Mouse (Mus musculus): ENCODE results near the gene Zdhhc14. TPM values are rescaled to one million over a fixed set of nuclear protein-coding genes. Genes with fewer than 3 reads are reported as not detected.

Gene Zdhhc14
- 6.1 and 7.2 TPM in 2 replicates for polyA plus RNA-seq (2016; fragmentation: Nextera tagmentation; extraction: Ambion mirVana)

DNA sequence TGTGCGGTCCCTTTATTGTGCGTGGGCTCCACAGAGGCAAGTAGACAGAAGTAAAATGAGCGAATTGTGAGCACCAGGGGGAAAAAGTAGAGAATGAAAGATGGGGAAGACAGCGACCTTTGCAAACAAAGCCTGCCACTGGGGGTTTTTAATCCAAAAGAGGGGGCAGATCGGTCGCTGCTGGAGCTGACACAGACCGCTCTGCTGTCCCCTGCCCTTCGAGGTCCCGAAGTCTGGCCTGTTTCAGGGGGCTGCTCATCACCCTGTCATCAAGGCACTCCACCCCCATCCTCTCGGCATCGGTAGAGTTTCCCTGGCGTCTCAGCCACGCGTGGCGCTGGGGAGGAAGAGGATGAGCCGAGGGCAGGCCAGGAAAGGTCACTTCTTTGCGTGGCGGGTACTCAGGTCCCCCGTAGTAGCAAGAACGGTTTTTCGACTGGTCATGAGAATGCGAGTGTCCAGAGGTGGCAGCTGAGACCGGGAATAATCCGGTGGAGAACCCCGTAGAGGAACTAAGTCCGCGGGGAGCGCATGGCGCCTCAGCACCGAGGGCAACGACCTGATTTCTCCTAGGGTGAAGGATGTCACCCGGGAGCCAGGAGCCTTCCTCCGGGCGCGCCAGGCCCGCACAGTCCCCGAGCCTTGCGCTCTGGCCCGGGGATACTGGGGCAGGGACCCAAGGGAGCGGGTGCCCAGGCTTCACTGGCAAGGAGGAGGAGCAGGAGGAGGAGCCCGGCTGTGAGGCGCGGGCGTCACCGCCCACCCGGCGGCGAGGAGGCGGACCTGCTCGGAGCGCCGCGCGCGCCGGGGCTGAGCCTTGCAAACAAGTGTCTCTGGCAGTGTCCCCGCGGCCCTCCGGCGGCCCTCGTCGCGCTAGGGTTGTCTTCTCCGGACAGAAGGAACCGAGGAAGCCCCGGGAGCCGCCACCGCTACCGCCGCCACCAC, at the start of gene Zdhhc14:
Gene Zdhhc14, plus strand, starts transcription at position 757 of the 945 bp plus-strand sequence.
- Histone ChIP-seq H3K4me3 (peak within 1 kb of the TSS; percentile 66), H3K36me3 (no peaks in the 10 kb centered on the region), H3K4me1 (peaks cover 18% of the 10 kb centered on the region), H3K4me2 (replicated peaks) (peak within 1 kb of the TSS; percentile 84), H3K27ac (peak within 1 kb of the TSS; percentile 97), H3K9ac (peak within 1 kb of the TSS; percentile 73), H3K9me3 (replicated peaks) (no peaks in the 10 kb centered on the region), H3K27me3 (peaks cover 30% of the 10 kb centered on the region)
- peak; percentile 90 for ATAC-seq (ENCODE audit: low FRiP score)
- WGBS = under 1% methylated on average over 69 of the region's 70 CpGs

DNA sequence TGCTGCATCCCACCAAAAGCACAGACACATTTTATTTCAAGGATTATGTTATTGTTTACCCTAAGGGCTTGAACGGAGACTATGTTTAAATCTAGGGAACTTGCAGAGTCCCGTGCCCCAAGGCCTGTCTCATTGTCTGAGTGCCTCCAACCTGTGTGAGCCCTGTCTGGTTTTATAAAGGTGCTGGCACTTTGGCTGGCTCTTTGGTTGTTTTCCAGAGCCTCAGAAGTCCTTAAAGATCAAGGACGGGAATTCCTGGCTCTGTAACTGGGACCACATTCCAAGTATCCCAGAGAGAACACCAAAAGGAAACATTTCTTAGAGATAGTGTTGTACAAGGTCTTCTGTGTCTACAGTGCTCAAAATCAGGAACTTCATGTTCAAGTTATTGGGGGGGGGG, 49.1 kb upstream of the Zdhhc14 start:
- Histone ChIP-seq H3K4me2 (replicated peaks) (no peak overlapping the region), H3K4me1 (peaks cover 13% of the 10 kb centered on the region), H3K4me3 (no peak overlapping the region), H3K36me3 (no peaks in the 10 kb centered on the region), H3K9ac (no peak overlapping the region), H3K27ac (no peak overlapping the region), H3K27me3 (no peaks in the 10 kb centered on the region; the same call in 1 of the 2 replicates), H3K9me3 (replicated peaks) (no peaks in the 10 kb centered on the region)
- no peak for ATAC-seq (ENCODE audit: low FRiP score)
- WGBS = 74% methylated on average over 3 of the region's 3 CpGs

DNA sequence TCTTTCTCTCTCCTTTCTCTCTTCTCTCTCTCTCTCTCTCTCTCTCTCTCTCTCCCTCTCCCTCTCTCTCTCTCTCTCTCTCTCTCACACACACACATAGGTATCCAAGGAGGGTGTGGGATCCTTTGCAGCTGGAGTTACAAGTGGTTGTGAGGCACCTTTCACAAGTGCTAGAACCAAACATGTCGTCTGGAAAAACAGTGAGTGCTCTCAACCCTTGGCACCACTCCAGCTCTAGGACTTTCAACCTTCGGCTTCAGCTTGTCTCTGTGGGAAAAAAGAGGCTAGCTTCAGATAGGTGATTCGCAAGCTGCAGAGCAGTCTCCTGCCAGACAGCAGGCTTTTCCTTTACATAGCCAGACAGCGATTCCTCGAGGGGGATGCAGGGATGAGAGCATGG, 48.6 kb upstream of the Zdhhc14 start:
- Histone ChIP-seq H3K4me3 (no peak overlapping the region), H3K9me3 (replicated peaks) (no peaks in the 10 kb centered on the region), H3K4me1 (peaks cover 12% of the 10 kb centered on the region), H3K36me3 (no peaks in the 10 kb centered on the region), H3K4me2 (replicated peaks) (no peak overlapping the region), H3K27me3 (peaks cover 2% of the 10 kb centered on the region), H3K9ac (no peak overlapping the region), H3K27ac (no peak overlapping the region)
- 66% methylated on average over 5 of the region's 5 CpGs for WGBS
- ATAC-seq (ENCODE audit: low FRiP score) = no peak

DNA sequence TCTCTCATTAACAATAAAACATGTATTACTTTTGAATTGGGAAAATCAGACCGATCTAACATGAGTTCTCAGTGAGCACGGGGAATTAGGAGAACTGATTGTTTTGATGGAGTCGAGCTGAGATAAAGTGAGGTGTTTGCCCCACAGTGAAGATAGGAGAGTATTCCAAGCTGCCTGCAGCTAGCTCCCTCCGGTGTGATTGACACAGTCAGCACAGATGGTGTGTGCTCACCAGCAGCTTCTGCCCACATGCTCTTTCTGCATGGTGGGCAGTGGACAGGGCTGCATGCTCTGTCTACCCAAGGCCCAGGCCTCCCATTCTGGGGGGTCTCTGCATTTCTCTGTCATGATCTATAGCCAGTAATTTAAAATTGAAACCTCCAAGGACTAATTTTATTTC, 38.7 kb upstream of the Zdhhc14 start:
- H3K36me3 ChIP-seq = no peaks in the 10 kb centered on the region
- no peak overlapping the region for H3K9ac ChIP-seq
- ATAC-seq (ENCODE audit: low FRiP score) = no peak
- 77% methylated on average over 4 of the region's 4 CpGs for WGBS
- H3K4me1 ChIP-seq = no peaks in the 10 kb centered on the region
- H3K9me3 ChIP-seq (replicated peaks) = no peaks in the 10 kb centered on the region
- H3K27me3 ChIP-seq = peaks cover 2% of the 10 kb centered on the region; the same call in 1 of the 2 replicates
- no peak overlapping the region for H3K4me2 ChIP-seq (replicated peaks)
- H3K27ac ChIP-seq = no peak overlapping the region
- H3K4me3 ChIP-seq = no peak overlapping the region

DNA sequence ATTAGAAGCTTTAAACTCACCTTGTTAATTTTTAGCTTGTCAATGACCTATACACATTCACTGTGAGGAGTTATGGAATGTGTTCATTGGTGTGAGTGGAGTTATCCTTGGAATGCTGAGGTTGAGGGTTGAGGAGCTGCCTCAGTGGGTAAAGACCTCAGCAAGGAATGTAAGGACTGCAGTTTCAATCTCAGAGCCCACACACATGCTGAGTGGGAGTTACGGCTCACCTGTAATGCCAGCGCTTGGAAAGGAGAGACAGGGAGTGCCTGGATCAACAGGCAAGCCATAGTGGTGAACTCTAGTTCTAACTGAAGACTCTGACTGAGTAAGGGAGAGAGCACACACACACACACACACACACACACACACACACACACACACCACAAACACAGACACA, 28.4 kb upstream of the Zdhhc14 start:
- Histone ChIP-seq H3K4me1 (no peaks in the 10 kb centered on the region), H3K27me3 (no peaks in the 10 kb centered on the region), H3K27ac (no peak overlapping the region), H3K9ac (no peak overlapping the region), H3K4me3 (no peak overlapping the region), H3K4me2 (replicated peaks) (no peak overlapping the region), H3K9me3 (replicated peaks) (no peaks in the 10 kb centered on the region), H3K36me3 (no peaks in the 10 kb centered on the region)
- 87% methylated on average over 2 of the region's 2 CpGs for WGBS
- no peak for ATAC-seq (ENCODE audit: low FRiP score)

DNA sequence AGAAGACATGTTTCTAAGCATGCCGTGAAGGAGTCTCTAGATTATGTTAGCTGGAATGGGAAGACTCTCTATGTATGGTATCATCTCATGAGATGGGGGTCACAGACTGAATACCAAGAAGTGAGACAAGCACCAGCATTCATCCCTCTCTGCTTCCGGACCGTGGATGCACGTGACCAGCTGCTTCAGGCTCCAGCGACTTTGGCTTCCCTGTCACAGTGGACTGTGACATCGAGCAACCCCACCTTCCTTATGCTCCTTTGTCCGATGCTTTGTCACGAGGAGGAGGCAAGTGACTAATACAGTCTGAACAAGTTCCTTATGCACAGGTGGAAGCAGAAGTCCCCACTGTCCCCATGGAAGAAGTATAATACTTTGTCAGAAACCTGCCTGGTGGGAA, 25.6 kb upstream of the Zdhhc14 start:
- no peak for ATAC-seq (ENCODE audit: low FRiP score)
- no peaks in the 10 kb centered on the region; the same call in 1 of the 2 replicates for H3K4me1 ChIP-seq
- H3K9me3 ChIP-seq (replicated peaks) = no peaks in the 10 kb centered on the region
- H3K36me3 ChIP-seq = no peaks in the 10 kb centered on the region
- WGBS = 85% methylated on average over 8 of the region's 8 CpGs
- no peak overlapping the region for H3K4me3 ChIP-seq
- no peak overlapping the region for H3K9ac ChIP-seq
- no peak overlapping the region for H3K27ac ChIP-seq
- no peak overlapping the region for H3K4me2 ChIP-seq (replicated peaks)
- H3K27me3 ChIP-seq = no peaks in the 10 kb centered on the region

DNA sequence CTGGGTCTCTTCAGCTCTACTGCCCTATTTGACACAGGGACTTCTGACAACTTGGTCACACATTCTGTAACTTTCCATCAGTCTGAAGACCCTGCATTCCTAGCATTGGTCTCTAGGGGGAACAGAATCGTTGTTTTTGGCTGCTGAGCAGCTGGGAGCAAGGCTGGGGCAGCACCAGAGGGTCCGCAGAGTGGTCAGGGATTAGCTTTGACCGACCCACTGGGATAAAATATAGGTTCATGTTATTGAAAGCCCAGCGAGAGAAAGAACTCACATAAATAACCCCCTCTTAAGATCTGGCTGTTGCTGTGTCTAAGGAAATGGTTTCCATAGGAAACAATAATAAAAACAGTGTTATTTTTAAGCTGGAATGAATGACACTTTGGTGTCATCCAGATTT, 25.2 kb upstream of the Zdhhc14 start:
- ATAC-seq (ENCODE audit: low FRiP score) = no peak
- no peak overlapping the region for H3K9ac ChIP-seq
- no peak overlapping the region for H3K27ac ChIP-seq
- no peaks in the 10 kb centered on the region; the same call in 1 of the 2 replicates for H3K4me1 ChIP-seq
- no peaks in the 10 kb centered on the region for H3K9me3 ChIP-seq (replicated peaks)
- WGBS = 51% methylated on average over 4 of the region's 4 CpGs
- H3K4me2 ChIP-seq (replicated peaks) = no peak overlapping the region
- no peaks in the 10 kb centered on the region for H3K36me3 ChIP-seq
- H3K27me3 ChIP-seq = no peaks in the 10 kb centered on the region; the same call in 1 of the 2 replicates
- no peak overlapping the region for H3K4me3 ChIP-seq

DNA sequence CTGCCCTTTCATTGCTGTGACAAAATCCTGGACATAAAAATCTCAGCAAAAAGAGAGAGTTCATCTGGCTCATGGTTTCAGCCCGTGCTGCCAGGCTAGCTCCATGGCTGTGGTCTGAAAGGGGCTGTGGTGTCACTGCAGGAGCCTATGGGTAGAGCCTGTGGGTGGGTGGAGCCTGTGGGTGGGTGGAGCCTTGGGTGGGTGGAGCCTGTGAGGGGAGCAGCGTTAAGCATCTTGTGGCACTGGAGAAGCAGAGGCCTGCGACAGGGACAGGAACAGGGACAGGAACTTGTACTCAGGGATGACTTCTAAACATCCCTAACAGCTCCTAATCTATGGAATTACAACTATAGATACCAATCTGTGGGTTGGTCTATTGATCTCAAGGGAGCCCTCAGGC, 20.1 kb upstream of the Zdhhc14 start:
- no peak overlapping the region for H3K4me3 ChIP-seq
- no peaks in the 10 kb centered on the region; the same call in 1 of the 2 replicates for H3K27me3 ChIP-seq
- no peaks in the 10 kb centered on the region for H3K36me3 ChIP-seq
- 37% methylated on average over 3 of the region's 3 CpGs for WGBS
- no peak overlapping the region for H3K27ac ChIP-seq
- no peak for ATAC-seq (ENCODE audit: low FRiP score)
- H3K4me1 ChIP-seq = no peaks in the 10 kb centered on the region; the same call in 1 of the 2 replicates
- H3K9me3 ChIP-seq (replicated peaks) = no peaks in the 10 kb centered on the region
- no peak overlapping the region for H3K9ac ChIP-seq
- no peak overlapping the region for H3K4me2 ChIP-seq (replicated peaks)

DNA sequence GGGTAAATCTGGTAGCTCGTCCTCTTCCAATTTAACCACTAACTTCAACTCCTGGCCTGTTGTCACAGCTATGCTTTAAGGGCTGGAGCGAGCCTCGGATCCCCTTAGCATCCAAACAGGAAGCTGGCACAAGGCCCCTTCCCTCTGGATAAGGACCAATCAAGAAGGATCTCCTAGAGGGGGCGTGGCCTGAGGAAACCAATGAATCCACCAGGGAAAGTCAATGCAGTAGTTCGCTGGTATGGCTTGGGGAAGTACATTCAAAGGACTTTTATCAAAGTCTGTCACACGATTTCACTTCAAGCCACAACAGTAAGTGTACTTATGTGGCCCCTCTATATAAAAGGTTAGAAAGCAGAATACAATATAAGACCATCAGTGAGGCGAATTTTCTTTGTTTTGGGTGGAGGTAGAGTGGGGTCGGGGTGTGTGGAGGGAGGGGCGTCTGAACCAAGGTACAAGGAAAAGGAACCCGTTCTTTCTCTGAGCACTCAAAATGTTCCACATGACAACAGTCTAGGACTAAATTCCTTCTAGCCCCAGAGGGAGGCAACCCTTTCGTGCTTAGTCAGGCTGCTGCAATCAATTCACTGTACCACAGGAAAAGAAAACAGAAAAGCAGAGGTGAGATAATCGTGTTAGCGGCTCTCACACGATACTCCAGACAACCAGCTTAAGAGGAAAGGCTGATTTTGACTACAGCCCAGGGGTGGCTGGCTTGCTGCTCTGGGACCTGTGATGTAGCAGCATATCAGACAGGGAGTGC, 16.2 kb upstream of the Zdhhc14 start:
- WGBS = 67% methylated on average over 14 of the region's 14 CpGs
- no peak overlapping the region for H3K27ac ChIP-seq
- no peak overlapping the region for H3K4me3 ChIP-seq
- no peaks in the 10 kb centered on the region; the same call in 1 of the 2 replicates for H3K27me3 ChIP-seq
- H3K9ac ChIP-seq = no peak overlapping the region
- ATAC-seq (ENCODE audit: low FRiP score) = no peak
- no peaks in the 10 kb centered on the region for H3K36me3 ChIP-seq
- H3K9me3 ChIP-seq (replicated peaks) = no peaks in the 10 kb centered on the region
- H3K4me2 ChIP-seq (replicated peaks) = no peak overlapping the region
- no peaks in the 10 kb centered on the region; the same call in 1 of the 2 replicates for H3K4me1 ChIP-seq

DNA sequence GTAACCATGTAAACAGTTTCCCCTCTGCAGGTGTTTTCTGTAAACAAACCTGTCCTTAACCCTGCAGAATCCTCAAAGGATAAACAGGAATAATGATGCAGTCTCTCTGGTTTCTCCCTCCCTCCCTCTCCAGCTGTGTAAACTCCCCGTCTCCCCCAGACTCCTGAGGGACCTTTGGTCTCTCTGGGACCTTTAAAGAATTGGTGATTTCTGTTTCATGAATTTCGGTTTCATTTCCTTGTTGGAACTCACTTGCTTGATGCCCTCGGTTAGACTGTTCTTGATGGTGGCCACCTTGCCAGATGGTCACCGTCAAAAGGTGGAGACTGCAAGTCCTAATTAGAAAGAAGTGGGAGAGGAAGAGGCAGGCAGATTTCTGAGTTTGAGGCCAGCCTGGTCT, 8.9 kb upstream of the Zdhhc14 start:
- H3K27ac ChIP-seq = no peak overlapping the region
- H3K36me3 ChIP-seq = no peaks in the 10 kb centered on the region
- ATAC-seq (ENCODE audit: low FRiP score) = no peak
- no peak overlapping the region for H3K4me2 ChIP-seq (replicated peaks)
- no peak overlapping the region for H3K9ac ChIP-seq
- WGBS = 69% methylated on average over 4 of the region's 4 CpGs
- H3K27me3 ChIP-seq = no peaks in the 10 kb centered on the region
- H3K4me3 ChIP-seq = no peak overlapping the region
- no peaks in the 10 kb centered on the region for H3K4me1 ChIP-seq
- no peaks in the 10 kb centered on the region for H3K9me3 ChIP-seq (replicated peaks)

DNA sequence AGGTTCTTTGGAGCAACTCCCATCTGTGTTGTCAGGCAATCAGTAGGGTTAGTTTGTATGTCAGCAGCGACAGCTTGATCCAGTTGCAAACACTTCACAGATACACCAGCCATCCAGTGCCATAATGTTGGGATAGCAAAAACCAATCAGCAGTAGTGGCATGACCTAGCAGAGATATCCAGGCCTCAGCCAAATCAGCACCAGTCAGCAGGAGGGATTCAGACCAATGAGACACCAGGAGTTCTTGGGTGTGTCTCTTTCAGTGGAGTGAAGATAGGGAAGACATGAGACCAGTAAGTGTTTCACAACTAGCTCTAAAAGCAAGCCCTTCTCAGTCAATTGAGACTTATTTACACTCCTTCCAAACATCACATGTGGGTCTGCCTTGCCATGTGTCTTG, 7.7 kb upstream of the Zdhhc14 start:
- ATAC-seq (ENCODE audit: low FRiP score) = no peak
- Histone ChIP-seq H3K27ac (no peak overlapping the region), H3K27me3 (0 out of 2 replicates have a peak, but pooled peaks cover 3% of the 10 kb centered on the region), H3K36me3 (no peaks in the 10 kb centered on the region), H3K9ac (no peak overlapping the region), H3K9me3 (replicated peaks) (no peaks in the 10 kb centered on the region), H3K4me3 (no peak overlapping the region), H3K4me2 (replicated peaks) (no peak overlapping the region), H3K4me1 (no peaks in the 10 kb centered on the region)
- WGBS = 93% methylated on average over 1 of the region's 1 CpGs

DNA sequence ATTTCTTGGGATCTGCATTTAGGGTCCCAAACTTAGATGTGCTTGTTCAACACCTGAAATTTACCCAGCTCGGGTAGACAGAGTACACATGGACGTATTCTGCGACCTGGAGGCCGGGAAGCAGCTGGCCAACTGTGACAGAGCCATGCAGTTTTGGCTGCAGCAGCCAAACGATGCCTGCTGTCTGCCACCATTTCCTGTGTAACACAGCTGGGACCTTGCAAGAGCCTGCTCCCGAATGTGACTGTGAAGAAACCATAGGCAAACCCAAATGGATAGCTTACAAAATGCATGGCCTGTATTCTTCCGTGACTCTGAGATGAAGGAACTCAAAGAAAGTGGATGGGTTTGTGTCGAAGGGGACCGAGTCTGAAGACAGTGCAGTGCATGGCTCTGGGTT, 4.2 kb upstream of the Zdhhc14 start:
- H3K27me3 ChIP-seq = 0 out of 2 replicates have a peak, but pooled peaks cover 3% of the 10 kb centered on the region
- H3K36me3 ChIP-seq = no peaks in the 10 kb centered on the region
- H3K4me3 ChIP-seq = no peak overlapping the region
- peaks cover 2% of the 10 kb centered on the region; the same call in 1 of the 2 replicates for H3K4me1 ChIP-seq
- H3K9ac ChIP-seq = no peak overlapping the region
- WGBS = 69% methylated on average over 9 of the region's 9 CpGs
- H3K4me2 ChIP-seq (replicated peaks) = no peak overlapping the region
- ATAC-seq (ENCODE audit: low FRiP score) = no peak
- H3K27ac ChIP-seq = no peak overlapping the region
- no peaks in the 10 kb centered on the region for H3K9me3 ChIP-seq (replicated peaks)

Measured in hindbrain, embryonic 12.5 days (tissue).